Mouse (Mus musculus): ENCODE results near the gene Exosc9.
"Not testable (repeated sequence)": the region's sequence is repeated elsewhere in the genome, so short reads cannot be mapped to it uniquely, and the experiment has no call there.

Gene Exosc9

DNA sequence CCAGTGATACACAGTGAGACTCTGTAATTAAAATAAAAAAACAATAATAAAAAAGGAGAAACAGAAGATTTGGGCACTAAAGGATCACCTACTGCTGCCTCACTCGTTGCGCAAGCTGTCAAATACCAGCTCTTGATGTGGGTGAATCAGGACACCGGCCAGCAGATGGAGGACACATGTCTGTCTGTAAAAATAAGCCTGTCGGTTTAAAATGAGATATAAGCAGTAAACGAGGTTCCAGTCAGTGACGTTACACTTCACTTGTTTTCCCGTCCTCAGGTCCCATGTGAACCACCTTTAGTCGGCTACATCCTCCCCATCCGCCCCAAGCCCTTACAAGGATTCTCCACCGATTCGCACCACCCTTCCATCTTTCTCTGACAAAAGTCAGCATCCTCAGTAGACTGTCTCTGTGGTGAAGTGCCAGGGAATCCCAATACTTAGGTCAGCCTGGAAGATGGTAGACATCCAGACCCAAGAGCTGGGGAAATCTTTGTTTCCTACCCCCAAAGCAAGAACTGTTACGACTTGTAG, 488 bp upstream of the Exosc9 start:
- DNase-seq (ENCODE audit: low read depth, low spot score): peak; percentile 11

DNA sequence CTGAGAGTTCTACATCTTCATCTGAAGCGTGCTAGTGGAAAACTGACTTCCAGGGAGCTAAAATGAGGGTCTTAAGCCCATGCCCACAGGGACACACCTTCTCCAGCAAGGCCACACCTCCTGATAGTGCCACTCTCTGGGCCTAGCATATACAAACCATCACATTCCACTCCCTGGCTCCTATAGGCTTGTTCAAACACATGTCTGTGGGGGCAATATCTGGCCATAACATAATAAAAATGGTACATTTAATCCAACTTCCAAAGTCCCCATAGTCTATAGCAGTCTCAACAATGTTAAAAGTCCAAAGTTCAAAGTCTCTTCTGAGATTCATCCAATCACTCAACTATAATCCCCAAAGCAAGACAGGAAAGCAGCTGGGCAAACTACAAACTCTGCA, 5.2 kb downstream of the Exosc9 start:
- DNase-seq (ENCODE audit: low read depth, low spot score): no peak

DNA sequence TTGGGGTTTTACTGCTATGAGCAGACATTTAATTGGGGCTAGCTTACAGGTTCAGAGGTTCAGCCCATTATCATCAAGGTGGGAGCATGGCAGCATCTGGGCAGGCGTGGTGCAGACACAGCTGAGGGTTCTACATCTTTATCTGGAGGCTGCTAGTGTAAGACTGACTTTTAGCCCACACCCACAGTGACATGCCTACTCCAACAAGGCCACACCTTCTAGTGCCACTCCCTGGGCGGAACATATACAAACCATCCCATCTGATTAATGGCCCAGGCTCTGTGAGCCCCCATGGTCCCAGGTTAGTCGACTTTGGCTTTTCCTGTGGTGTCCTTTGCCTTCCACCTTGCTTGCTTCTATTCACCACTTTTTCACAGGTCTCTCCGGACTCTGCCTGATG, 7.2 kb downstream of the Exosc9 start:
- no peak for DNase-seq (ENCODE audit: low read depth, low spot score)

DNA sequence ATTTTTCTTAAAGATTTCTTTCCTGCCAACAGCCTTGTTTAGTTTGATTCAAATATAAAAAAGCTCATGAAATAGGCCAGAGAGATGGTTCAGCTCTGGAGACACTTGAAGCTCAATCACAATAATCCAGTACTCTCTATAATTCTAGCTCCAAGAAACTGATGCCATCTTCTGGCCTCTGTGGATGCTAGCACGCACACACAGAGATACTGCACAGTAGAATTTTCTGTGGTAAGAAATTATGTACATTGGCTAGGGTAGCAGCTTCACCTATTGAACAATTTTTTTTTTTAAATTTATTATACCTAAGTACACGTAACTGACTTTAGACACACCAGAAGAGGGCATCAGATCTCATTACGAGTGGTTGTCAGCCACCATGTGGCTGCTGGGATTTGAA, 11.3 kb downstream of the Exosc9 start:
- no peak for DNase-seq (ENCODE audit: low read depth, low spot score)

DNA sequence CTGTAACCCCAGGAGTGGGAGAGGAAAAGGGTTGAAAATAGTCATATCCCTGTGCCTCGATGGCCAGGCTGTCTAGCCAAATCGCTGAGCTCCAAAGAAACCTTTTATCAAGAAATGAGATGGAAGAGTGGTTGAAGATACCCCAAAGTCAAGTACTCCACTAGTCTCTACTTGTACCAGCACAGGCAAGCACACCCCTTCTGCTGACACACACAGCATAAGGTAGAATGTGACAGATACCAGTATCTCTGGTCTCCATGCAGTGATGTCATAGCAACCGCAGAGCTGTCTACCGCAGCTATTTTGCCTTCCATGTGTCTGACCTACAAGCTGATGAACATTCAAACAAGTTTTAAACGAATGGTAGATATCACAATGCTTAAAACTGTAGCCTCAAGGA, 17.4 kb downstream of the Exosc9 start:
- DNase-seq (ENCODE audit: low read depth, low spot score): no peak

DNA sequence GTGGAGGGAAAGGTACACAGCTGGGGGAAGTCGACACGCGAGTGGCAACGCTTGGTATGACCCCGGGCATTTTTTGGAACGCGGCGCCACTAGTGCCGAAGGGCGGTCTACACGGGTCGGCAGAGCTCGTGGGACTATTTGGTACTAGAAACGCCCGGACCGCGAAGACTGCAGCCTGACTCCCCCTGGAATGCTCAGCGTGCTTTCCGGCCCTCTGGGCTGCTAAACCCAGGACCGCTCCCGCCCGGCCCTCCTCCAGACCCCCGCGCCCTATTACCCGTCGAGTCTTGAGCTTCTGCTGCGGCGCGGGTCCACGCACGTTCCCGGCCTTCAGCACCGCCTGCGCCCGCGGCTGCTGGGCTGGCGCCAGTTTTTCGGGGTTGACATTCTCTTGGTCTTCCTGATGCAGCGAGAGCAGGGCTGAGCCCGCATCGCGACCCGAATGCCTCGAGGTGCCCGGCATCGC, 19.0 kb downstream of the Exosc9 start:
- no peak for DNase-seq (ENCODE audit: low read depth, low spot score)

DNA sequence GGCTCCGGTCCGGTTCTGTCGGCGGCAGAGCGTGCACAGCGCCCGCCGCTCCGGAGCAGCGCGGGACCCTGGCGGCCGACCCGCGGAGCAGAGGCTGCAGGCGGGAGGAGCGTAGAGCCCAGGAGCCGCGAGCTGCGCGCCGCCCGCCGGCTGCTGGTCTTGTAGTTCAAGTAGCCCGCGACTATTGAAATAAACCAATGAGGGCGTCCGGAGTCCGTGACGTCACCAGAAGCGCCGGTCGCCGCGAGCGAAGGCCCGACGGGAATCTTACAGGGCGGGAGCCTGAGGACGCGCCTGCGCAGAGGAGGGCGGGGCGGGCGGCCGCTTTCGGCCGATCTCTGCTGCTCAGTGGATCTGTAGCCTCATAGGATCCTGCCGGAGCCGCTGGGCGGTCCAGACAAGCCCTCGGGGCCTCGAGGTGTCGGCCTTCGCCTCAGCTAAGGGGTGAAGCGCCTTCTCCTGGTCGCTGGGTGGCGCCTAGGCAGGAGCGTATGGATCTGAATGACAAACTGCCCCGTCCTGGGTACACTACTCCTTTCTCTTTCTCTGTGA, 19.5 kb downstream of the Exosc9 start, which contains the start of gene Ccna2:
Gene Ccna2, minus strand, starts transcription at position 324 of the 552 bp plus-strand sequence.
- DNase-seq (ENCODE audit: low read depth, low spot score): peak; percentile 85

DNA sequence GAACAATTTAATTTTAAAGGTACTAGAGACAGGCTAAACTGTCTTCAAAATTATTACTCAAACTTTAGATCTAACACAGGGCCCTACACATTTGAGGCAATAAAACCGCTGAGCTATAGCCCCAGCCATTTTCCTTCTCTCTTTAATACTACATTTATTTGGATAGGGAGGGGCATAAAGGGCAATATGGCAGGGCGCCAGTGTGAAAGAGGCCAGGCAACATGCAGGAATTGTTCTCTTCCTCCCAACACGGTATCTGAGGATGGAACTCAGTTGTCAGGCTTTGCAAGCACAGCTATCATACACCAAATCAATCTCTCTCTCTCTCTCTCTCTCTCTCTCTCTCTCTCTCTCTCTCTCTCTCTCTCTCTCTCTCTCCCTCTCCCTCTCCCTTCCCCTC, 46.4 kb downstream of the Exosc9 start:
- DNase-seq (ENCODE audit: low read depth, low spot score): no peak

DNA sequence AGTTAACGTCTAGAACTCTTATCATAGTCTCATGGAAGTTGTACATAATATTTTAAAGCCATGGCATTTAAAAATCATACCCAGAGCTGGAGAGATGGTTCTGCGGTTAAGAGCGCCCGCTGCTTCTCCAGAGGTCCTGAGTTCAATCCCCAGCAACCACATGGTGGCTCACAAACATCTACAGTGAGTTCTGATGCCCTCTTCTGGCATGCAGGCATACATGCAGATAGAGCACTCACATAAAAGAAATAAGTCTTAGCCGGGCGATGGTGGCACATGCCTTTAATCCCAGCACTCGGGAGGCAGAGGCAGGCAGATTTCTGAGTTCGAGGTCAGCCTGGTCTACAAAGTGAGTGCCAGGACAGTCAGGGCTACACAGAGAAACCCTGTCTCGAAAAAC, 47.4 kb downstream of the Exosc9 start:
- not testable (repeated sequence) for DNase-seq (ENCODE audit: low read depth, low spot score)

DNA sequence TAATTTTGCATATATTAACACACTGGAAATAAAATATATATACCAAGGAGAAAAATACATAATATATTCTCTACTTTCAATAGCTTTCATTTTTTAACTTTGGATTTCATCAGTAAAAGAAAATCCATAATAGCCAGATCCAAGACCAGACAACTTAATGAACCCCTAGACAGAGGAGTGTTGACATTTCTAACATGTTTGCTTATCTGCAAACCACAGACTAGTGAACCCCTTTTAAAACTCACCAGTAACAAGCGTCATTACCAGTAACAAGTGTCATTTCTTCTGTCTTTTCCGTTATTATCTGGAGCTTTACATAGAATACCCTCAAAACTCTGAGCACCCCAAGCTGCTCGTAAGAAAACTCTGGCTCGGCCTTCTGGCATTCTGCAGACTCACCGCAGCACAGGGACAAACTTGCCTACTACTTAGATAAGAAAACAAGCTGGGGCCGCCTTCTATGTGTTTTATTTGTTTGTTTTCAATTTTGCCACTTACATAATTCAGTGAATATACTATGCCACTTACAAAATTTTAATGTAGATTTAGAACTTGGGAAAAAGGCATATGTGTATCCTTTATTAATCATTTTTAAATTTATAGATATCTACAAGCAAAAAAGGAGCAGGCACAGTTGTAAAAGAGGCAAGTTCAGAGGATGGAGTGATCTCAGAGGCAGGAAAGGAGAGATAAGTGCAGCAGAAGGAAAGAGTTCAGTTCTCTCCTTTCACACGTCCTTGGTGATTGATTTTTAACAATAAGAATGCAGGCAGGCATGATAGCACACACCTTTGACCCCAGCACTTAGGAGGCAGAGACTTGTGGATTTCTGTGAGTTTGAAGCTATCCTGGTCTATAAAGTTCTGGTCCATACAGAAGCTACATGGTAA, 53.7 kb downstream of the Exosc9 start:
- no peak for DNase-seq (ENCODE audit: low read depth, low spot score)

DNA sequence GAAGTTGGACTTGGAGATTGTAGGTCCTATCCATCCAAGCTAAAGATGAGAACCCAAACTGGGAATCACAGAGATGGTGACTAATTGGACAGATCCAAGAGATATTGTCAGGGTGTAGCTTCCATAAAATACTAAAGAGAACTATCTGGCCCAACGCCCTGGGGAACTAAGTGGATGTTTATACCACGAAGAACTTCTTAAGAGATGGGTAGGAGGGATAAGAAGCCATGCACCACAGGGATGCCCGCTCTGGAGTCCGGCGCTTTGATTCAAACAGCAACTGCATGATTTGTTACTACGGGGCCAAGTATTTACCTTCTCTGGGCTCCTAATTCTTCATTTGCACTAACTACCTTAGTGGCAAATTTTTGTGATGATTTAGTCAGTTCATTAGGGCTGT, 60.3 kb downstream of the Exosc9 start:
- no peak for DNase-seq (ENCODE audit: low read depth, low spot score)

DNA sequence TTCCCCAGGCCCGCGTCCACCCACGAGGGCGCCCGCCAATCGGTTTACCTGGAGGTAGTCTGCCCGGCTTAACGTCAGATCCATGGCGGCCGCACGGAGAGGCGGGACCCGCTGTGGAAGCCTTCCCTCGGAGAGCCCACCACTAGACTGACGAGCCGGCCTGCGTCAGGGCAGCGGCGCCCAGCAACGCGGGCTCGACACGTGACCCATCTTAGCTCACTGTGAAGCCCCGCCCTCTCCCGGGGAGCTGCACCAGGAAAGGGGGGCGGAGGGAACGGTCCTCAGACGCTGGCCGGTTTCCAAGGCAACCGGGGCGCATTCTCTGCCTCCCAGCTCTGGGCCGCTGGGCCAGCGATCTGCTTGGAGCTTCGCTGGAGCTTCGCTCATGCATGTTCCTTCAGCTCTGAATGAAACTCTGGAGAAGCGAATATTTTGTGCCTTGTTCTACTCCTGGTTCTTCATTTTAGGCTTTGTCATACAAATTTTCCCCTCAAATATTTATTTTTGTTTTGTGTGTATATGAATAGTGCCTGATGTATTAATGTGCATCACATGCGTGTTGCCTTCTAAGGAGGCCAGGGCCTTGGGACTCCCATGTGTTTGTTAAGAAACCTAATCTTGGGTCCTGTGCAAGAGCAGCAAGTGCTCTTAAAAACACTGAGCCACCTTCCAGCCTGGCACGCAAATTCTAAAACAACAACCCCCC, 60.9 kb downstream of the Exosc9 start, which contains the start of gene Bbs7:
Gene Bbs7, minus strand, starts transcription at position 276 of the 706 bp plus-strand sequence.
- peak; percentile 88 for DNase-seq (ENCODE audit: low read depth, low spot score)

DNA sequence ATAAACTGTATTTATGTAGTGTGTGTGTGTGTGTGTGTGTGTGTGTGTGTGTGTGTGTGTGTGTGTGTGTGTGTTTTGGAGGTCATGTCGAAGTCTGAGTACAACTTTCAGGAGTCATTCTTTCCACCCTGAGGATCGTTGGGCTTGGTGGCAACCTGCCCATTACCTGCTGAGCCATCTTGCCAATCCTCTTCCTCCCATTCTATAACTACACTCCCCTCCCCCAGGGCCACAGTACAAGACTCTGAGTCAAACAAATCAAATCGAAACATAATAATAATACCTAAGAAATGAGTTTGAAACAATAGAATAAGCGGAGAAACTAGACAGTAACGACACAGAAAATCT, 61.5 kb downstream of the Exosc9 start:
- no peak for DNase-seq (ENCODE audit: low read depth, low spot score)
